Mouse (Mus musculus) common myeloid progenitor, adult 5-6 weeks (primary cell): Measurements from ENCODE around the gene Faxc. TPM values are rescaled to one million over a fixed set of nuclear protein-coding genes. Genes with fewer than 3 reads are reported as not detected.
A peak's percentile ranks its signal among the peaks of the same experiment; 100 is the strongest.

Source experiments
- ATAC-seq: replicated peaks from 2 replicates; pipeline ENCODE4 v1.8.0; 2016; ENCODE audit warnings: low read depth, mild to moderate bottlenecking, moderate TSS enrichment, inconsistent platforms; ENCODE audit not compliant: poor library complexity, severe bottlenecking
- total RNA-seq: library from RNA; stranded (forward); fragments of 200-1000, 187-1606 nt; gene quantifications from 2 replicates; pipeline ENCODE4 v1.2.3, GENCODE M21; 2017

The Faxc gene
- total RNA-seq, result not detected in 2 replicates

- ATAC-seq, result peak; percentile 51; the same call in 1 of the 2 replicates
These were observed at the start of gene Faxc for GRCm38 (mm10) chr4:21930971-21931771. Gene Faxc, plus strand, starts transcription at chr4:21931329.

- ATAC-seq, result no peak
These were observed 48.3 kb upstream of the Faxc start for GRCm38 (mm10) chr4:21882806-21883205.

GRCm38 (mm10) chr4:21885831-21886230 lies 45.3 kb upstream of the Faxc start:
- no peak for ATAC-seq

- ATAC-seq, result no peak
These were observed 872 bp downstream of the Faxc start for GRCm38 (mm10) chr4:21931772-21932630.

- no peak for ATAC-seq
These were observed 4.2 kb downstream of the Faxc start for GRCm38 (mm10) chr4:21935378-21935777.

- no peak for ATAC-seq
These were observed 5.3 kb downstream of the Faxc start for GRCm38 (mm10) chr4:21936424-21936823.

GRCm38 (mm10) chr4:21937890-21938289 lies 6.8 kb downstream of the Faxc start:
- ATAC-seq, result no peak

GRCm38 (mm10) chr4:21944672-21945071 lies 13.5 kb downstream of the Faxc start:
- no peak for ATAC-seq

GRCm38 (mm10) chr4:21951444-21951843 lies 20.3 kb downstream of the Faxc start:
- 0 out of 2 replicates have a peak, but pooled peaks have one; percentile 42 for ATAC-seq

- ATAC-seq, result no peak
These were observed 21.1 kb downstream of the Faxc start for GRCm38 (mm10) chr4:21952255-21952654.

GRCm38 (mm10) chr4:21957570-21958321 lies 26.6 kb downstream of the Faxc start:
- peak; percentile 96 for ATAC-seq

GRCm38 (mm10) chr4:21971949-21972348 lies 40.8 kb downstream of the Faxc start:
- no peak for ATAC-seq

- ATAC-seq, result no peak
These were observed 43.0 kb downstream of the Faxc start for GRCm38 (mm10) chr4:21974126-21974525.

- ATAC-seq, result no peak
These were observed 49.3 kb downstream of the Faxc start for GRCm38 (mm10) chr4:21980471-21980870.

GRCm38 (mm10) chr4:21982449-21982848 lies 51.3 kb downstream of the Faxc start:
- ATAC-seq, result no peak

- ATAC-seq, result no peak
These were observed 55.7 kb downstream of the Faxc start for GRCm38 (mm10) chr4:21986857-21987256.

- no peak for ATAC-seq
These were observed 56.3 kb downstream of the Faxc start for GRCm38 (mm10) chr4:21987460-21987859.

GRCm38 (mm10) chr4:21989571-21990091 lies 58.5 kb downstream of the Faxc start:
- peak; percentile 63; the same call in 1 of the 2 replicates for ATAC-seq

- ATAC-seq, result peak; percentile 45; the same call in 1 of the 2 replicates
These were observed 59.6 kb downstream of the Faxc start for GRCm38 (mm10) chr4:21990580-21991235.
